Mouse (Mus musculus): ENCODE data around the gene Peak1. TPM values are rescaled to one million over a fixed set of nuclear protein-coding genes. Genes with fewer than 3 reads are reported as not detected.

Gene Peak1
- total and polyA plus RNA-seq, 3 experiments, result 2.8 to 11.7 TPM; not detected in 1

DNA sequence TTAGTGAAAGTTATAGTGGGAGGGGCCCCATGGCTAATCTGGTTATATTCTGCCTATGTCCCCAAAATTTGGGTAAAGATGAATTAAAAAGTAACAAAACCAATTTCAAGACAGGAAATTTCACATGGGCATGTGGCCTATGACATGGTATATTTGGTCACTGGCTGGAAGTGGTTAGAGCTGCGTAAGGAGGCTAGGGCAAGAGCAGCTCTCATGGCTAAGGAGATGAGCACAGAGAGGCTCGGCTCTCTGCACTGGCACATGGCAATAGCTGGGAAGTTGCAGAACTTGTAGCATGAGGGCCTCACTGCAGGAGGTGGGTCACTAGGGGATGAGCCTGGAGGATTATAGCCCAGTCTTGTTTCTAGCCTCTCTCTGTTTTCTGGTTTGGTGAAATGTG lies 199.0 kb downstream of the Peak1 start:
- no peak for TF ChIP-seq MAFK (IDR thresholded peaks at IDR 0.05; ENCODE audit: borderline replicate concordance, low read depth, low read length)
- TF ChIP-seq MEF2A (IDR thresholded peaks at IDR 0.05; ENCODE audit: extremely low read depth, insufficient replicate concordance, low read depth, low read length, poor library complexity, severe bottlenecking), result no peak
- no peak for TF ChIP-seq BHLHE40 (IDR thresholded peaks at IDR 0.05; ENCODE audit: borderline replicate concordance, low read depth, low read length)
- no peak for TF ChIP-seq MXI1 (IDR thresholded peaks at IDR 0.05; ENCODE audit: low read depth, low read length)
- TF ChIP-seq POLR2A (IDR thresholded peaks at IDR 0.05; ENCODE audit: control insufficient read depth in 1 of 2, insufficient read depth in 1 of 2, low read depth in 1 of 2, low read length in 2 of 2, poor library complexity in 1 of 2), result no peak
- TF ChIP-seq TAL1 (IDR thresholded peaks at IDR 0.05; ENCODE audit: low read length), result no peak
- no peak for TF ChIP-seq MYC (IDR thresholded peaks at IDR 0.05; ENCODE audit: low read depth, low read length)
- no peak for TF ChIP-seq MAX (IDR thresholded peaks at IDR 0.05; ENCODE audit: low read length)
- no peak for TF ChIP-seq GABPA (IDR thresholded peaks at IDR 0.05; ENCODE audit: low read depth, low read length)
- TF ChIP-seq POLR2AphosphoS5 (IDR thresholded peaks at IDR 0.05; ENCODE audit: borderline replicate concordance, low read depth, low read length), result no peak
- no peak for TF ChIP-seq MYB (IDR thresholded peaks at IDR 0.05; ENCODE audit: low read depth, low read length)
- TF ChIP-seq ETS1 (IDR thresholded peaks at IDR 0.05; ENCODE audit: low read depth, low read length), result no peak
- no peak for TF ChIP-seq CTCF (IDR thresholded peaks at IDR 0.05 in 2 of 3, conservative IDR thresholded peaks at IDR 0.05 in 1 of 3; ENCODE audit: control insufficient read depth in 1 of 3, insufficient read depth in 1 of 3, low read depth in 2 of 3, low read length in 3 of 3, poor library complexity in 1 of 3, severe bottlenecking in 1 of 3)
- TF ChIP-seq E2F4 (IDR thresholded peaks at IDR 0.05; ENCODE audit: borderline replicate concordance, low read depth, low read length), result no peak
- no peak for TF ChIP-seq NELFE (IDR thresholded peaks at IDR 0.05; ENCODE audit: low read depth, low read length)
- TF ChIP-seq ZNF384 (IDR thresholded peaks at IDR 0.05; ENCODE audit: low read depth, low read length), result no peak
- no peak for TF ChIP-seq ELF1 (IDR thresholded peaks at IDR 0.05; ENCODE audit: low read depth, low read length)
- Histone ChIP-seq H3K79me2 (ENCODE audit: control insufficient read depth, insufficient read depth, low read length, poor library complexity) (no peaks in the 10 kb centered on the region), H3K4me1 (ENCODE audit: control insufficient read depth in 1 of 2, insufficient read depth in 2 of 2, low read length in 2 of 2) (no peaks in the 10 kb centered on the region), H3K4me3 (ENCODE audit: control insufficient read depth in 1 of 2, insufficient read depth in 1 of 2, low read depth in 2 of 2, low read length in 2 of 2) (no peak overlapping the region), H3K27ac (ENCODE audit: control insufficient read depth, low read depth, low read length) (no peak overlapping the region), H3K27me3 (ENCODE audit: control insufficient read depth in 1 of 2, insufficient read depth in 2 of 2, low read length in 2 of 2) (no peaks in the 10 kb centered on the region), H3K9ac (ENCODE audit: control insufficient read depth, low read depth, low read length, poor library complexity, severe bottlenecking) (no peak overlapping the region), H3K9me3 (replicated peaks; ENCODE audit: insufficient read depth, low read length) (no peaks in the 10 kb centered on the region), H3K36me3 (ENCODE audit: control insufficient read depth in 1 of 2, insufficient read depth in 2 of 2, low read length in 2 of 2) (no peaks in the 10 kb centered on the region)
- DNase-seq (ENCODE audit: low read depth, low spot score), result no peak

DNA sequence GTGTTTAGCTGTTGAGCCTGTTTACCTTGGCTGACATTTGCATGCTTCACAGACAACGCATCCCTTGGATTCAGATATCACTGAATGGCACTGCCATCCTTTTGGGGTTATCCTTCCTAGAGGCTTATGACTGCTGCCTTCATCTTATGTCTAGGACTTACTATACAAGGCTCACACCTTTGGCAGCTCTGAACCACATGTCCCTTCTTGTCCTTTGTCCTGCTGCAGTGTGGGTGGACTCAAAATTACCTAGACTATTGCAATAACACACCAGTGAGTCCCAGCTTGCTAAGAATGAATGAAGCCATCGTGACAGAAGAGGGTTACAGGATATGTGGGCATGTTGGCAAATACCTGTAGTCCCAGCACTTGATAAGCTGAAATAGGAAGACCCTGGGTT lies 199.8 kb downstream of the Peak1 start:
- no peaks in the 10 kb centered on the region for H3K27me3 ChIP-seq (ENCODE audit: control insufficient read depth in 1 of 2, insufficient read depth in 2 of 2, low read length in 2 of 2)
- H3K9me3 ChIP-seq (replicated peaks; ENCODE audit: insufficient read depth, low read length), result no peaks in the 10 kb centered on the region
- H3K4me1 ChIP-seq (ENCODE audit: control insufficient read depth in 1 of 2, insufficient read depth in 2 of 2, low read length in 2 of 2), result no peaks in the 10 kb centered on the region
- H3K79me2 ChIP-seq (ENCODE audit: control insufficient read depth, insufficient read depth, low read length, poor library complexity), result no peaks in the 10 kb centered on the region
- no peak for TF ChIP-seq POLR2AphosphoS2 (IDR thresholded peaks at IDR 0.05; ENCODE audit: low read length)
- H3K36me3 ChIP-seq (ENCODE audit: control insufficient read depth in 1 of 2, insufficient read depth in 2 of 2, low read length in 2 of 2), result no peaks in the 10 kb centered on the region
- no peak overlapping the region for H3K9ac ChIP-seq (ENCODE audit: control insufficient read depth, low read depth, low read length, poor library complexity, severe bottlenecking)
- H3K4me3 ChIP-seq (ENCODE audit: control insufficient read depth in 1 of 2, insufficient read depth in 1 of 2, low read depth in 2 of 2, low read length in 2 of 2), result no peak overlapping the region
- no peak for DNase-seq (ENCODE audit: low read depth, low spot score)
- no peak overlapping the region for H3K27ac ChIP-seq (ENCODE audit: control insufficient read depth, low read depth, low read length)

Measured in MEL (cell line).